Mouse (Mus musculus): ENCODE measurements around the gene Iscu. TPM values are rescaled to one million over a fixed set of nuclear protein-coding genes. Genes with fewer than 3 reads are reported as not detected.
"Not testable (repeated sequence)": the region's sequence is repeated elsewhere in the genome, so short reads cannot be mapped to it uniquely, and the experiment has no call there.

The Iscu gene
- polyA plus RNA-seq, 1 experiment: 362 TPM

DNA sequence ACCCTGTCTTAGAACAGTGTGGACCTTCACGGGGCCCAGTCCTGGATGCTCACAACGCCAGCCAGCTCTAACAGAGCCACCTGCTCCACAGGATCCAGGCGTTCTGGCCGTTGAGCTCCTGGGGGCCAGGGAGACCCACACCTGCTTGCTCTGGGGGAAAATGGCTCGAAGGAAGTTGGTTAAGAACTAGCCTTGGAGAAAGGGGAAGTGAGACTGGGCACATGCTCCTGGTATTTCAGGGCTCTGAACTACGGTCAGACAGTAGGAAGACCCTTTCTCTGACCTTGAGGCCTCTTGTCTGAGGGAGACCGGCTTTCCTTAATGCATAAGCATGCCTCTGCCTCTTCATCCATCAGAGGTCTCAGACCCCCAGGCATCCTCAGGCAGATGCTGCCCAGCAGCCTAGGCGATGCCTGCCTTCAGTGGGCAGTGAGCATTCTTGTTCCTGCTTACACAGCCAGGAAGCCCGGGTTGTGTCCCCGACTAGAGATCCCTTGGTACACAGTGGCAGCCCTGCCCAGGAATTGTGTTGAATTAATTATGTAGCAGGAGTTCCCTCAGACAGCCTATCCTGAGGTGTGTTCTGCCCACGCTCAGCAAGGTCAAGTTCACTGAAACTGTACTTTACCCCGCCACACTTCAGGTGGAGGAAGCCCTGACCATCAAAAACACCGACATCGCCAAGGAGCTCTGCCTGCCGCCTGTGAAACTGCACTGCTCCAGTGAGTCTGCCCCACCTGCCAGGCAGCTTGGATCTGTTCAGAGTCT is 3.8 kb downstream of the Iscu start:
- Histone ChIP-seq H3K27me3 (ENCODE audit: control insufficient read depth, insufficient read depth, low read length) (no peaks in the 10 kb centered on the region), H3K4me1 (ENCODE audit: control insufficient read depth, insufficient read depth, low read length) (no peaks in the 10 kb centered on the region), H3K4me3 (replicated peaks; ENCODE audit: insufficient read depth, low read depth, low read length) (no peak overlapping the region), H3K27ac (ENCODE audit: insufficient read depth, low read length) (no peak overlapping the region)
- 90% methylated on average over 15 of the region's 15 CpGs for WGBS
- DNase-seq: no peak
- TF ChIP-seq CTCF (IDR thresholded peaks at IDR 0.05; ENCODE audit: borderline replicate concordance, insufficient read depth, low read depth, low read length): no peak
- TF ChIP-seq POLR2A (IDR thresholded peaks at IDR 0.05; ENCODE audit: borderline replicate concordance, insufficient read depth, low read length): no peak

DNA sequence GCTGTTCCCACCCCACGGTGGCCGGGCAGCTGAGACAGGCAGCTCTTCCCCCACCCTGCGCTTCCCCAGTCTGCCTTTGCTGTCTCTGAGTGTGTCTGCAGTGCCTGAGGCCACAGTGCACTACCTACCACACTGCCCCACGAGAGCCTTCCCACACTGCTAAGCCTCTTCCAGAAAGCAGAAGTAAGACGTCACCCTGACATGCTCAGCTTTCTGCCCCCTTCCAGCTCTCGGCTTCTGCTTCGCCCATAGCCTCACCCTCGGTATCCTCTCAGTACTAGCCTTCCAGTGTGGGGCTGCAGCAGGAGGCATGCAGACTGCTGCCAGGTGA is 4.3 kb downstream of the Iscu start:
- no peak overlapping the region for H3K4me3 ChIP-seq (replicated peaks; ENCODE audit: insufficient read depth, low read depth, low read length)
- DNase-seq: no peak
- H3K4me1 ChIP-seq (ENCODE audit: control insufficient read depth, insufficient read depth, low read length): no peaks in the 10 kb centered on the region
- WGBS: 81% methylated on average over 8 of the region's 8 CpGs
- no peak overlapping the region for H3K27ac ChIP-seq (ENCODE audit: insufficient read depth, low read length)
- no peak for TF ChIP-seq CTCF (IDR thresholded peaks at IDR 0.05; ENCODE audit: borderline replicate concordance, insufficient read depth, low read depth, low read length)
- TF ChIP-seq POLR2A (IDR thresholded peaks at IDR 0.05; ENCODE audit: borderline replicate concordance, insufficient read depth, low read length): no peak
- H3K27me3 ChIP-seq (ENCODE audit: control insufficient read depth, insufficient read depth, low read length): no peaks in the 10 kb centered on the region

DNA sequence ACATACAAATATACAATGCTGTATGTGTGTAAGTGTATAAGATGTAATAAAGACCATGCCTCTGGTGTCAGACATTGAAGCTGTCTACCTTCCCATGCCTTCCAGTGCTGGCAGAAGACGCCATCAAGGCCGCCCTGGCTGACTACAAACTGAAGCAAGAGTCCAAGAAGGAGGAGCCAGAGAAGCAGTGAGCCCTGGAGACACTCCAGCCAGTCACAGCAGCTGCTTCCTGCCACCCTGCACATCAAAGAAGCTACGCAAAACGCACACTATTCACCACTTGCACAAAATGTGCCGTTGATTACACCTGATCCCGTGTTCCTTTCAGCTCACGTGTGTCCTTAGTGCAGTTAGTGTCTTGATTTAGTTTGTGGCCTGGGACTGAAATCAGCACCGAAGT is 5.2 kb downstream of the Iscu start:
- DNase-seq; H3K4me1 ChIP-seq (ENCODE audit: control insufficient read depth, insufficient read depth, low read length); H3K27me3 ChIP-seq (ENCODE audit: control insufficient read depth, insufficient read depth, low read length); H3K27ac ChIP-seq (ENCODE audit: insufficient read depth, low read length); H3K4me3 ChIP-seq (replicated peaks; ENCODE audit: insufficient read depth, low read depth, low read length): not testable (repeated sequence)
- WGBS: 68% methylated on average over 8 of the region's 8 CpGs

DNA sequence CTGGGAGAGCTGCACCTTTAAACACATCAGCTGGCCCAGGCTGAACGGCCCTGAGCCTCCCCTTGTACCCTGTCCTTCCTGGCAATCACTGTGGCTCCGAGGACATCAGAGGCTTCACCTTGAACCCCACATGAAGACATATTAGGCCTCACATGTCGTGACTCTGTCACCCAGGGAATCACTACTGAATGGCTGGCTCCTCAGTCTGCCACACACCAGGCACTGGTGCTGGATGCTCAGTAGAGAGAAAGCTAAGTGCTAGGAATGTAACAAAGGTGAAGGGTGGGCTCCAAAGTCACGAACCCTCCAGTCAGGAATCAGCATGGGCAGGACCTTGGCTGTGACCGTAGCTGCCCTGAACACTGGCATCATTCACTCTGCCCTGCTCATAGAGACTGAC is 7.0 kb downstream of the Iscu start:
- Histone ChIP-seq H3K4me1 (ENCODE audit: control insufficient read depth, insufficient read depth, low read length) (no peaks in the 10 kb centered on the region), H3K4me3 (replicated peaks; ENCODE audit: insufficient read depth, low read depth, low read length) (no peak overlapping the region), H3K27me3 (ENCODE audit: control insufficient read depth, insufficient read depth, low read length) (no peaks in the 10 kb centered on the region), H3K27ac (ENCODE audit: insufficient read depth, low read length) (no peak overlapping the region)
- TF ChIP-seq POLR2A (IDR thresholded peaks at IDR 0.05; ENCODE audit: borderline replicate concordance, insufficient read depth, low read length): no peak
- no peak for TF ChIP-seq CTCF (IDR thresholded peaks at IDR 0.05; ENCODE audit: borderline replicate concordance, insufficient read depth, low read depth, low read length)
- 76% methylated on average over 5 of the region's 5 CpGs for WGBS
- DNase-seq: no peak

DNA sequence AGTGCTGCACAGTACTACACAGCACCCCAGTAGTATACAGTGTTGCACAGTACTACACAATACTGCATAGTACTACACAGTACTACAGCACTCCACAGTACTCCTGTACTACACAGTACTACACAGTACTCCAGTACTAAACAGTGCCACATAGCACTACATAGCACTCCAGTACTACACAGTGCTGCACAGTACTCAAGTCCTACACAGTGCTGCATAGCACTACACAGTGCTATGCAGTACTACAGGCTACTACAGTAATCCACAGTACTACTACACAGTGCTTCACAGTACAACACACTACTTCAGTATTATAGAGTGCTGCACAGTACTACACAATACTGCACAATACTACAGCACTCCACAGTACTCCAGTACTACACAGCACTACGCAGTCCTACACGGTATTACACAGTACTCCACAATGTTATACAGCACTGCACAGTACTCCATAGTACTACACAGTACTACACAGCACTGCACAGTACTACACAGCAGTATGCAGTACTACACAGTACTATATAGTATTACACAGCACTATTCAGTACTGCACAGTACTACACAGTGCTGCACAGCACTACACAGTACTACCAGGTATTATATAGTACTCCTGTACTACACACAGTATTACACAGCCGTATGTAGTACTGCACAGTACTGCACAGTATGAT is 7.7 kb downstream of the Iscu start:
- TF ChIP-seq POLR2A (IDR thresholded peaks at IDR 0.05; ENCODE audit: borderline replicate concordance, insufficient read depth, low read length) (no peak), CTCF (IDR thresholded peaks at IDR 0.05; ENCODE audit: borderline replicate concordance, insufficient read depth, low read depth, low read length) (no peak)
- 97% methylated on average over 3 of the region's 3 CpGs for WGBS
- DNase-seq: no peak
- Histone ChIP-seq H3K27me3 (ENCODE audit: control insufficient read depth, insufficient read depth, low read length) (no peaks in the 10 kb centered on the region), H3K4me3 (replicated peaks; ENCODE audit: insufficient read depth, low read depth, low read length) (no peak overlapping the region), H3K27ac (ENCODE audit: insufficient read depth, low read length) (no peak overlapping the region), H3K4me1 (ENCODE audit: control insufficient read depth, insufficient read depth, low read length) (no peaks in the 10 kb centered on the region)

DNA sequence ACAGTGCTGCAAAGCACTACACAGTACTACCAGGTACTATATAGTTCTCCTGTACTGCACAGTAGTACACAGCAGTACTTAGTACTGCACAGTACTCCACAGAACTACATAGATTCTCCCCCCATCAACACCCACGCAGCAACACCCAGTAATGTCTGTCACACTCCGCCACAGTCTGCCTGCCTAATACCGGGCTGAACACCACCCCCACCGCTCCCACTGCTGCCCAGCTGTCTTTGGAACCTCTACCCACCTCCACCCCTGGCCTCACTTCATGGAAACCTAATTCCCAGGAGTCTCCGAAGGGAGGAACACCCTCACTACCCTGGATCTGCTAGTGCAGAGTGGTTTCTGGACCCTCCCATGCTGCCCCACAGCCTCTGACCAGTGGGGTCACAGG is 8.2 kb downstream of the Iscu start:
- no peaks in the 10 kb centered on the region for H3K27me3 ChIP-seq (ENCODE audit: control insufficient read depth, insufficient read depth, low read length)
- WGBS: 82% methylated on average over 5 of the region's 5 CpGs
- H3K4me3 ChIP-seq (replicated peaks; ENCODE audit: insufficient read depth, low read depth, low read length): no peak overlapping the region
- no peak for DNase-seq
- no peak overlapping the region for H3K27ac ChIP-seq (ENCODE audit: insufficient read depth, low read length)
- no peak for TF ChIP-seq CTCF (IDR thresholded peaks at IDR 0.05; ENCODE audit: borderline replicate concordance, insufficient read depth, low read depth, low read length)
- H3K4me1 ChIP-seq (ENCODE audit: control insufficient read depth, insufficient read depth, low read length): no peaks in the 10 kb centered on the region

DNA sequence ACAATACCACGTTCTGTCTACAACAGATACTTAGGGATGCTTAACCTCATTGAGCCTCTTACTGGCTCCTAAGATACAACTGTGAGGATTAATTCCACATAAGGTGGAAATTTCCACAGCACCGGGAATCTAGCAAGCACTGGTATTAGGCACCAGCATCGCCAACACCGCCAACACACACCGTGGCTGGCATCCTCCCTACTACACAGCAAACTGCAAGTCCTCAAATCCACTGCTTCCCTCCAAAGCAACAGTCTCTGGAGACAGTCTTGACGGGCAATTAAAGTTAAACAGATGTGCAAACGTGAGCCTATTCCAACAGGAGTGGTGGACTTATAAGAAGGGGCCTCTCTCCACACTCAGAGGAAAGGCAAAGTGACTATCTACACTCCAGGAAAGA is 8.7 kb downstream of the Iscu start:
- H3K27ac ChIP-seq (ENCODE audit: insufficient read depth, low read length): no peak overlapping the region
- 79% methylated on average over 7 of the region's 7 CpGs for WGBS
- DNase-seq: no peak
- no peak for TF ChIP-seq CTCF (IDR thresholded peaks at IDR 0.05; ENCODE audit: borderline replicate concordance, insufficient read depth, low read depth, low read length)
- no peak for TF ChIP-seq POLR2A (IDR thresholded peaks at IDR 0.05; ENCODE audit: borderline replicate concordance, insufficient read depth, low read length)
- H3K27me3 ChIP-seq (ENCODE audit: control insufficient read depth, insufficient read depth, low read length): no peaks in the 10 kb centered on the region
- no peak overlapping the region for H3K4me3 ChIP-seq (replicated peaks; ENCODE audit: insufficient read depth, low read depth, low read length)
- no peaks in the 10 kb centered on the region for H3K4me1 ChIP-seq (ENCODE audit: control insufficient read depth, insufficient read depth, low read length)

DNA sequence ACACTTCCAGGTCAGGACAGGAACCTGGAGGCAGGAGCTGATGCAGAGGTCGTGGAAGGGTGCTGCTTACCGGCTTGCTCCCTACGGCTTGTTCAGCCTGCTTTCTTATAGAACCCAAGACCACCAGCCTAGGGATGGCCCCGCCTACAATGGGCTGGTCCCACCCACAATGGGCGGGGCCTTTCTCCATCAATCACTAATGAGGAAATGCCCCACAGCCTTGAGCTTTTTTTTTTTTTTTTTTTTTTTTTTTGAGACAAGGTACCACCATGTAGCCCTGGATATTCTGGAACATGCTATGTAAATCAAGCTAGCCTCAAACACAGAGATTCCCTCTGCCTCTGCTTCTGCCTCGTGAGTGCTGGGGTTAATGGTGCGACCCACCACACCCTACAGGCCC is 9.3 kb downstream of the Iscu start:
- DNase-seq: no peak
- no peaks in the 10 kb centered on the region for H3K27me3 ChIP-seq (ENCODE audit: control insufficient read depth, insufficient read depth, low read length)
- no peaks in the 10 kb centered on the region for H3K4me1 ChIP-seq (ENCODE audit: control insufficient read depth, insufficient read depth, low read length)
- H3K4me3 ChIP-seq (replicated peaks; ENCODE audit: insufficient read depth, low read depth, low read length): no peak overlapping the region
- TF ChIP-seq CTCF (IDR thresholded peaks at IDR 0.05; ENCODE audit: borderline replicate concordance, insufficient read depth, low read depth, low read length): no peak
- no peak for TF ChIP-seq POLR2A (IDR thresholded peaks at IDR 0.05; ENCODE audit: borderline replicate concordance, insufficient read depth, low read length)
- H3K27ac ChIP-seq (ENCODE audit: insufficient read depth, low read length): no peak overlapping the region
- 77% methylated on average over 7 of the region's 7 CpGs for WGBS
